Mouse (Mus musculus) lung, postnatal 4 days (tissue): ENCODE data around the gene Rcc2.

Experiments used
- DNase-seq, 2 experiments: peaks; one replicate each; pipeline ENCODE4 v3.0.0; 2021

Rcc2 gene

GRCm38 (mm10) chr4:140688044-140688825, 12.1 kb upstream of the Rcc2 start:
- no peak for DNase-seq

GRCm38 (mm10) chr4:140688826-140689425, 11.4 kb upstream of the Rcc2 start:
- DNase-seq = no peak

GRCm38 (mm10) chr4:140689873-140690655, 10.3 kb upstream of the Rcc2 start:
- no peak for DNase-seq

- DNase-seq = no peak
These were observed 8.9 kb upstream of the Rcc2 start for GRCm38 (mm10) chr4:140691481-140691880.

GRCm38 (mm10) chr4:140693513-140693912, 6.8 kb upstream of the Rcc2 start:
- DNase-seq = no peak

GRCm38 (mm10) chr4:140694551-140695060, 5.7 kb upstream of the Rcc2 start:
- DNase-seq = no peak

GRCm38 (mm10) chr4:140695146-140695545, 5.2 kb upstream of the Rcc2 start:
- no peak for DNase-seq

- DNase-seq = no peak
These were observed 4.4 kb upstream of the Rcc2 start for GRCm38 (mm10) chr4:140695675-140696585.

- DNase-seq = peak; percentile 80 to 82
These were observed 757 bp upstream of the Rcc2 start for GRCm38 (mm10) chr4:140699441-140700127.

GRCm38 (mm10) chr4:140701049-140701715, 841 bp downstream of the Rcc2 start:
- peak; percentile 88 to 93 for DNase-seq

- DNase-seq = peak; percentile 61 to 70
These were observed 1.6 kb downstream of the Rcc2 start for GRCm38 (mm10) chr4:140701716-140702561.

- DNase-seq = peak; percentile 88 to 93
These were observed 2.4 kb downstream of the Rcc2 start for GRCm38 (mm10) chr4:140702611-140703327.

- no peak for DNase-seq
These were observed 3.3 kb downstream of the Rcc2 start for GRCm38 (mm10) chr4:140703636-140704035.

- no peak for DNase-seq
These were observed 3.8 kb downstream of the Rcc2 start for GRCm38 (mm10) chr4:140704166-140704565.

GRCm38 (mm10) chr4:140707615-140708014, 7.3 kb downstream of the Rcc2 start:
- DNase-seq = no peak

- DNase-seq = peak; percentile 48 to 58
These were observed 8.1 kb downstream of the Rcc2 start for GRCm38 (mm10) chr4:140708297-140708927.

GRCm38 (mm10) chr4:140709111-140709510, 8.8 kb downstream of the Rcc2 start:
- no peak for DNase-seq

- no peak for DNase-seq
These were observed 9.3 kb downstream of the Rcc2 start for GRCm38 (mm10) chr4:140709617-140710016.

- no peak for DNase-seq
These were observed 10.4 kb downstream of the Rcc2 start for GRCm38 (mm10) chr4:140710781-140711180.
